Mouse (Mus musculus) subcutaneous adipose tissue, adult 2 months (tissue): ENCODE results near the gene H2al1h. TPM values are rescaled to one million over a fixed set of nuclear protein-coding genes. Genes with fewer than 3 reads are reported as not detected.

ENCODE experiments used
- polyA plus RNA-seq: library from polyadenylated mRNA; depleted of rRNA; stranded (reverse); fragments of >200 nt; gene quantifications from 2 replicates; pipeline ENCODE4 v1.2.3, GENCODE M21; 2012; ENCODE audit warnings: low replicate concordance; rRNA removed

Gene H2al1h
- not detected in 2 replicates for polyA plus RNA-seq

DNA sequence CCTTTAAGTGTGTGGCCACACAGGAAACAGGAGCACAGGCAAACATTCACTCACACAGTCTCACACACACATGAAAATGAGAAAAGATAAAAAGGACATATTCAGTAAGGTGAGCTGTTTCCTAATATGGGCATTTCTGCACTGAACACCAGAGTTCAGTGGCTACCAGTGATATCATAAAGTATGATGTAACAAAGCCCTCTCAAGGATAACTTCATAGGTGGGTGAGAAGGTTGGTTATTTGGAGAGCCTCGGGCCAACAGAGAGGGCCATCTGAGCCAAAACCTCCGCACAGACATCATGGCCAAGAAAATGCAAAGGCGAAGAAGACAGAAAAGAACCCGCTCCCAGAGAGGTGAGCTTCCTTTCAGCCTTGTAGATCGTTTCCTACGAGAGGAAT lies at the start of gene H2al1h:
Gene H2al1h, plus strand, starts transcription at position 301 of the 400 bp plus-strand sequence.

GRCm38 (mm10) chrX:11298957-11299356 lies 22.3 kb upstream of the H2al1h start, which contains the start of gene H2al1a:
H2al1a (plus strand) TSS chrX:11299257.

GRCm38 (mm10) chrX:11302132-11302531 lies 19.2 kb upstream of the H2al1h start, which contains the start of gene H2al1b:
H2al1b (plus strand) TSS chrX:11302432.

GRCm38 (mm10) chrX:11305355-11305754 lies 15.9 kb upstream of the H2al1h start, which contains the start of gene H2al1c:
H2al1c (plus strand) TSS chrX:11305655.

GRCm38 (mm10) chrX:11308524-11308923 lies 12.8 kb upstream of the H2al1h start, which contains the start of gene H2al1d:
H2al1d (plus strand) TSS chrX:11308824.

GRCm38 (mm10) chrX:11311634-11312033 lies 9.7 kb upstream of the H2al1h start, which contains the start of gene H2al1e:
H2al1e (plus strand) TSS chrX:11311934.

DNA sequence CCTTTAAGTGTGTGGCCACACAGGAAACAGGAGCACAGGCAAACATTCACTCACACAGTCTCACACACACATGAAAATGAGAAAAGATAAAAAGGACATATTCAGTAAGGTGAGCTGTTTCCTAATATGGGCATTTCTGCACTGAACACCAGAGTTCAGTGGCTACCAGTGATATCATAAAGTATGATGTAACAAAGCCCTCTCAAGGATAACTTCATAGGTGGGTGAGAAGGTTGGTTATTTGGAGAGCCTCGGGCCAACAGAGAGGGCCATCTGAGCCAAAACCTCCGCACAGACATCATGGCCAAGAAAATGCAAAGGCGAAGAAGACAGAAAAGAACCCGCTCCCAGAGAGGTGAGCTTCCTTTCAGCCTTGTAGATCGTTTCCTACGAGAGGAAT lies 6.4 kb upstream of the H2al1h start, which contains the start of gene H2al1f:
Gene H2al1f, plus strand, starts transcription at position 301 of the 400 bp plus-strand sequence.

GRCm38 (mm10) chrX:11317956-11318355 lies 3.3 kb upstream of the H2al1h start, which contains the start of gene H2al1g:
H2al1g (plus strand) TSS chrX:11318256.

DNA sequence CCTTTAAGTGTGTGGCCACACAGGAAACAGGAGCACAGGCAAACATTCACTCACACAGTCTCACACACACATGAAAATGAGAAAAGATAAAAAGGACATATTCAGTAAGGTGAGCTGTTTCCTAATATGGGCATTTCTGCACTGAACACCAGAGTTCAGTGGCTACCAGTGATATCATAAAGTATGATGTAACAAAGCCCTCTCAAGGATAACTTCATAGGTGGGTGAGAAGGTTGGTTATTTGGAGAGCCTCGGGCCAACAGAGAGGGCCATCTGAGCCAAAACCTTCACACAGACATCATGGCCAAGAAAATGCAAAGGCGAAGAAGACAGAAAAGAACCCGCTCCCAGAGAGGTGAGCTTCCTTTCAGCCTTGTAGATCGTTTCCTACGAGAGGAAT lies 3.1 kb downstream of the H2al1h start, which contains the start of gene H2al1i:
Gene H2al1i, plus strand, starts transcription at position 301 of the 400 bp plus-strand sequence.

DNA sequence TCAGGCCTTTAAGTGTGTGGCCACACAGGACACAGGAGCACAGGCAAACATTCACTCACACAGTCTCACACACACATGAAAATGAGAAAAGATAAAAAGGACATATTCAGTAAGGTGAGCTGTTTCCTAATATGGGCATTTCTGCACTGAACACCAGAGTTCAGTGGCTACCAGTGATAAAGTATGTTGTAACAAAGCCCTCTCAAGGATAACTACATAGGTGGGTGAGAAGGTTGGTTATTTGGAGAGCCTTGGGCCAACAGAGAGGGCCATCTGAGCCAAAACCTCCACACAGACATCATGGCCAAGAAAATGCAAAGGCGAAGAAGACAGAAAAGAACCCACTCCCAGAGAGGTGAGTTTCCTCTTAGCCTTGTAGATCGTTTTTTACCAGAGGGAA lies 6.2 kb downstream of the H2al1h start, which contains the start of gene H2al1j:
Gene H2al1j, plus strand, starts transcription at position 301 of the 400 bp plus-strand sequence.

Other genes with a start within 250 kb of the H2al1h start
- not detected in 2 replicates for gene H2al1a, start 22.2 kb upstream of the H2al1h start, polyA plus RNA-seq
- gene H2al1b, start 19.1 kb upstream of the H2al1h start, polyA plus RNA-seq: not detected in 2 replicates
- gene H2al1c, start 15.8 kb upstream of the H2al1h start, polyA plus RNA-seq: not detected in 2 replicates
- gene H2al1d, start 12.7 kb upstream of the H2al1h start, polyA plus RNA-seq: not detected in 2 replicates
- gene H2al1e, start 9.6 kb upstream of the H2al1h start, polyA plus RNA-seq: not detected in 2 replicates
- not detected in 2 replicates for gene H2al1f, start 6.3 kb upstream of the H2al1h start, polyA plus RNA-seq
- gene H2al1g, start 3.2 kb upstream of the H2al1h start, polyA plus RNA-seq: not detected in 2 replicates
- gene H2al1i, start 3.2 kb downstream of the H2al1h start, polyA plus RNA-seq: not detected in 2 replicates
- not detected in 2 replicates for gene H2al1j, start 6.3 kb downstream of the H2al1h start, polyA plus RNA-seq